Mouse (Mus musculus) embryonic facial prominence, embryonic 13.5 days (tissue): ENCODE measurements around the gene Kit. TPM values are rescaled to one million over a fixed set of nuclear protein-coding genes. Genes with fewer than 3 reads are reported as not detected.

Experiments used
- ATAC-seq: fragments of 200-750 bp; cut with Nextera tagmentation; 2 replicates; pipeline ENCODE4 v1.8.0; 2017; ENCODE audit warnings: low read depth; ENCODE audit not compliant: insufficient number of reproducible peaks, insufficient read depth, low FRiP score, low TSS enrichment
- H3K27ac ChIP-seq: fragments of 300-500 bp; sonication (generic); 2 replicates; pipeline ENCODE4 v1.5.1; 2015; ENCODE audit warnings: moderate library complexity, mild to moderate bottlenecking, inconsistent platforms
- H3K27me3 ChIP-seq: fragments of 300-500 bp; sonication (generic); 2 replicates; pipeline ENCODE4 v1.6.1; 2015; ENCODE audit warnings: mild to moderate bottlenecking, inconsistent platforms
- H3K36me3 ChIP-seq: fragments of 300-500 bp; sonication (generic); 2 replicates; pipeline ENCODE4 v1.6.1; 2015; ENCODE audit warnings: mild to moderate bottlenecking, inconsistent platforms
- H3K4me1 ChIP-seq: fragments of 300-500 bp; sonication (generic); 2 replicates; pipeline ENCODE4 v1.6.1; 2015; ENCODE audit warnings: inconsistent platforms
- H3K4me2 ChIP-seq: fragments of 300-500 bp; sonication (generic); 2 replicates; pipeline ENCODE4 v1.6.1; 2015; ENCODE audit warnings: moderate library complexity, mild to moderate bottlenecking, inconsistent platforms
- H3K4me3 ChIP-seq: fragments of 300-500 bp; sonication (generic); 2 replicates; pipeline ENCODE4 v1.5.1; 2015; ENCODE audit warnings: mild to moderate bottlenecking, inconsistent platforms
- H3K9ac ChIP-seq: fragments of 300-500 bp; sonication (generic); 2 replicates; pipeline ENCODE4 v1.6.1; 2015; ENCODE audit warnings: mild to moderate bottlenecking, inconsistent platforms
- H3K9me3 ChIP-seq: fragments of 300-500 bp; sonication (generic); 2 replicates; pipeline ENCODE4 v1.6.1; 2016; ENCODE audit warnings: inconsistent platforms
- WGBS: fragments of 180-500 bp; shearing (Covaris S2); methylation state at CpG from one replicate; pipeline ENCODE4 v1.1.7; 2015; ENCODE audit warnings: mixed read lengths; 5-methylcytosine and 5-hydroxymethylcytosine counted together
- polyA plus RNA-seq: library from polyadenylated mRNA; unstranded; fragments of >200 nt; fragmentation: Nextera tagmentation; extraction: Ambion mirVana; gene quantifications from 2 replicates; pipeline ENCODE4 v1.2.1, GENCODE M21; 2015

Gene Kit
- polyA plus RNA-seq, 1 experiment from 2014 or later = 11.7 TPM

GRCm38 (mm10) chr5:75622401-75622800, 47.7 kb downstream of the Kit start:
- Histone ChIP-seq H3K27me3 (no peaks in the 10 kb centered on the region), H3K4me3 (no peak overlapping the region), H3K9ac (no peak overlapping the region), H3K27ac (no peak overlapping the region), H3K4me1 (no peaks in the 10 kb centered on the region), H3K4me2 (no peak overlapping the region), H3K36me3 (no peaks in the 10 kb centered on the region), H3K9me3 (no peaks in the 10 kb centered on the region)
- 94% methylated on average over 4 of the region's 4 CpGs for WGBS
- no peak for ATAC-seq

- H3K36me3 ChIP-seq = no peaks in the 10 kb centered on the region
- H3K4me2 ChIP-seq = no peak overlapping the region
- H3K4me3 ChIP-seq = no peak overlapping the region
- H3K4me1 ChIP-seq = no peaks in the 10 kb centered on the region
- H3K9ac ChIP-seq = no peak overlapping the region
- 88% methylated on average over 11 of the region's 11 CpGs for WGBS
- H3K27ac ChIP-seq = no peak overlapping the region
- ATAC-seq = no peak
- H3K27me3 ChIP-seq = no peaks in the 10 kb centered on the region
- H3K9me3 ChIP-seq = no peaks in the 10 kb centered on the region
Observed at GRCm38 (mm10) chr5:75623007-75623406, 48.3 kb downstream of the Kit start.

DNA sequence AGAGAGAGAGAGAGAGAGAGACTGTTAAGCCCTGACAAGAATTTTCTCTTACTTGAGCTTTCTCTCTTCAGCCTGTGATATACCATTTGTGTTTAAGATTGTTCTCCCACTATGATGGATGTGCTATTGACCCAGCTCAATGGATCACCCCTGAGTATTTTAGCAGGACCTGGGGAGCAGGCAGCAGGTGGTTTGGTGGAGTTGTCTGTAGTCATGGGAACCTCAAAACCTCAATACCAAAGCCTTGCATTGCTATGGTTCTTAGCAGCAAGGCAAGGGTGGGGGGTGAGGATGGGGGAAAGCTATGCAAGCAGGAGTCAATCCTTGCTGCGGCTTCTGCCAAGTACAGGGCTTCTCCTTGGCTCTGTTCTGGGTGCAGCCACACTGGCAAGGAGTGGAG, 48.8 kb downstream of the Kit start:
- Histone ChIP-seq H3K9ac (no peak overlapping the region), H3K4me2 (no peak overlapping the region), H3K36me3 (no peaks in the 10 kb centered on the region), H3K4me3 (no peak overlapping the region), H3K27ac (no peak overlapping the region), H3K4me1 (no peaks in the 10 kb centered on the region), H3K9me3 (no peaks in the 10 kb centered on the region), H3K27me3 (no peaks in the 10 kb centered on the region)
- no peak for ATAC-seq
- 95% methylated on average over 1 of the region's 1 CpGs for WGBS

DNA sequence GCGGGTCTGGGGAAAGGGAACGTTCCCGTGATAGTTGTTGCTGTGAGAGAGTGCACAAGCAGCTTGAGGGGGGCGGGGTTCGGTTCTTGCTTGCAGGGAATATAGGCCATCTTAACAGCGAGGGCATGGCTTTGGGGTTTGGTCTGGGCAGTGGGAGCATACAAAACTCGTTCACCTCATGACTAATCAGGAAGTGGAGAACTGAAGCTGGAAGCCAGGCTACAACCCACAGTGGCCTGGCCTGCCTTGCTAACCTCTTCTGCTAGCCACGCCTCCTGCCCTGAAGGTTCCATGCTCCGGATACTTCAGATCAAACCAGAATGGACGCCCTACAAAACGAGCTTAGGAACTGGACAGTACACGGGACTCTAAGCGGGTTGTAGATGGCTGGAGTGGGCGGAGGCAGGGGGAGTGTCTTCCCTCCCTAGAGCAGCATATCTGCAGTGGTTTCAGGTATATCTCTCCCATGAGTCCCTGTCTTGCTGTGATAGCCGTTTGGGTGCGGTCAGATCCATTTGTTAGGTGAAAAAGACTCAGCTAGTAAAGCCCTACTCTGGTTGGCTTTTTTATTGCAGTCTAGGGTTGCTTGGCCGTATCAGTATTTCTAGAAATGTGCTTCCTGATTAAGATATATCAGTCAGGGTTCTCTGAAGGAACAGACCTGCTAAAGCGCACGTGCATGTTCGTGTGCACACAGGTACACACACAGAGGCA, 49.4 kb downstream of the Kit start:
- Histone ChIP-seq H3K9ac (no peak overlapping the region), H3K27me3 (no peaks in the 10 kb centered on the region), H3K4me1 (no peaks in the 10 kb centered on the region), H3K36me3 (no peaks in the 10 kb centered on the region), H3K27ac (no peak overlapping the region), H3K9me3 (no peaks in the 10 kb centered on the region), H3K4me3 (no peak overlapping the region), H3K4me2 (no peak overlapping the region)
- 89% methylated on average over 20 of the region's 20 CpGs for WGBS
- ATAC-seq = no peak

DNA sequence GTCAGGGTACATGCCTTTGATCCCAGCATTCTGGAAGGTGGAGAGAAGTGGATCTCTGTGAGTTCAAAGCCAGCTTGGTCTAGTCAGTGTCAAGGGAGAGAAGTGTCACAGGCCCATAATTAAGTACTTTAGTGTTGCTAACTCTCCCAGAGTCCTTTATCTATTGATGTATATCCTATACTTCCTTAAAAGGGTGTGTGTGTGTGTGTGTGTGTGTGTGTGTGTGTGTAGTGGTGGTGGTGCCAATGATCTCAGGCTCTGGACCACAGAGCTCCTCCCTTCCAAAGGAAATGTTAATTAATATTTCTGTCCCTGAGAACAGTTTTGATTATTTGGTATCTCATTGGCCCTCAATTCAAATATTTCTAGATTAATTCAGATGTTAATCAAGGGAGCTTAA, 50.3 kb downstream of the Kit start:
- Histone ChIP-seq H3K27me3 (no peaks in the 10 kb centered on the region), H3K4me3 (no peak overlapping the region), H3K4me2 (no peak overlapping the region), H3K36me3 (no peaks in the 10 kb centered on the region), H3K9ac (no peak overlapping the region), H3K9me3 (no peaks in the 10 kb centered on the region), H3K27ac (no peak overlapping the region), H3K4me1 (no peaks in the 10 kb centered on the region)
- ATAC-seq = no peak

DNA sequence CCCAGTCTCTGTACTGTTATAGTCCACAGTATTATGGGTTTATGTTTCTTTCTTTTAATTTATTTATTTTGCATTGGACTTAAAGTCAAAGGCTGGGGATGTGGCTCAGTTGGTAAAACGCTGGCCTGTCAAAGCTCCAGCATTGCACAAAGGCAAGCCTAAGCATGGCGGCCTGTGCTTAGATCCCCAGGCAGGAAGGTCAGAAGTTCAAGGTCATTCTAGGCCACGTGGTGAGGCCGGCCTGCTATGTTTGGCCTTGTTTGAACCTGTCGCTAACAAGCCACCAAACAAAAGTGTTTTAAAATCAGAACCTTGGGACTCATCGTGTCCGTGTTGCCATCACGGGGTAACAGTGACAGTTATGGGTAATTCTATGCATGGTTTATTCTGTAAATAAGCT, 51.6 kb downstream of the Kit start:
- H3K9ac ChIP-seq = no peak overlapping the region
- H3K4me1 ChIP-seq = no peaks in the 10 kb centered on the region
- H3K4me2 ChIP-seq = no peak overlapping the region
- no peaks in the 10 kb centered on the region for H3K9me3 ChIP-seq
- ATAC-seq = no peak
- WGBS = 68% methylated on average over 8 of the region's 8 CpGs
- no peaks in the 10 kb centered on the region for H3K36me3 ChIP-seq
- no peak overlapping the region for H3K4me3 ChIP-seq
- H3K27me3 ChIP-seq = no peaks in the 10 kb centered on the region
- H3K27ac ChIP-seq = no peak overlapping the region

GRCm38 (mm10) chr5:75626703-75627102, 52.0 kb downstream of the Kit start:
- 70% methylated on average over 6 of the region's 6 CpGs for WGBS
- no peak for ATAC-seq

DNA sequence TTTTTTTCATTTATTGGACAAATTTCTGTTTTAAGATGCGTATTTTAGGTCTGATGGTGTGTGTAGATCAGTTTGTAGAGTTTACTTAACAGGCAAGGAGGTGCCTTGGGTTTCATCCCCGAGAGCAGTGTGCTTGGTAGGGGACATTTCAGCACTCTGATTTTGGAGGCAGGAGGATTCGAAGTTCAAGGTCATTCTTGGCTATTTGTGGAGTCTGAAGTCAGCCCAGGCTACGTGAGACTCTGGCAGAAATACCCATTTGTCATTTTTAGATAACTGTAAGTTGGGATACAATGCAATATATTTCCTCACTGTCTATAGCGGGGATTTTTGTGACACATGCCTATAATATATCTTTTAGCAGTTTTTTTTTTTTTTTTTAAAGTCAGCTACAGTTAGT, 57.5 kb downstream of the Kit start:
- Histone ChIP-seq H3K27me3 (no peaks in the 10 kb centered on the region), H3K4me2 (no peak overlapping the region), H3K4me1 (no peaks in the 10 kb centered on the region), H3K4me3 (no peak overlapping the region), H3K9me3 (no peaks in the 10 kb centered on the region), H3K36me3 (no peaks in the 10 kb centered on the region), H3K9ac (no peak overlapping the region), H3K27ac (no peak overlapping the region)
- ATAC-seq = no peak
- WGBS = 86% methylated on average over 5 of the region's 5 CpGs

More at GRCm38 (mm10) chr5:75626703-75627102, 52.0 kb downstream of the Kit start:
- Histone ChIP-seq H3K27me3 (no peaks in the 10 kb centered on the region), H3K9me3 (no peaks in the 10 kb centered on the region), H3K9ac (no peak overlapping the region), H3K4me3 (no peak overlapping the region), H3K36me3 (no peaks in the 10 kb centered on the region), H3K4me2 (no peak overlapping the region), H3K4me1 (no peaks in the 10 kb centered on the region), H3K27ac (no peak overlapping the region)

GRCm38 (mm10) chr5:75632846-75633640, 58.3 kb downstream of the Kit start:
- H3K27ac ChIP-seq = no peak overlapping the region
- 84% methylated on average over 18 of the region's 18 CpGs for WGBS
- H3K27me3 ChIP-seq = no peaks in the 10 kb centered on the region
- H3K4me3 ChIP-seq = no peak overlapping the region
- H3K9ac ChIP-seq = no peak overlapping the region
- no peaks in the 10 kb centered on the region for H3K9me3 ChIP-seq
- no peak overlapping the region for H3K4me2 ChIP-seq
- no peaks in the 10 kb centered on the region for H3K36me3 ChIP-seq
- H3K4me1 ChIP-seq = no peaks in the 10 kb centered on the region
- no peak for ATAC-seq

GRCm38 (mm10) chr5:75635385-75635784, 60.7 kb downstream of the Kit start:
- Histone ChIP-seq H3K4me3 (no peak overlapping the region), H3K9me3 (no peaks in the 10 kb centered on the region), H3K27ac (no peak overlapping the region), H3K27me3 (no peaks in the 10 kb centered on the region), H3K9ac (no peak overlapping the region), H3K4me1 (no peaks in the 10 kb centered on the region), H3K4me2 (no peak overlapping the region), H3K36me3 (no peaks in the 10 kb centered on the region)
- WGBS = 75% methylated on average over 12 of the region's 12 CpGs
- ATAC-seq = no peak

DNA sequence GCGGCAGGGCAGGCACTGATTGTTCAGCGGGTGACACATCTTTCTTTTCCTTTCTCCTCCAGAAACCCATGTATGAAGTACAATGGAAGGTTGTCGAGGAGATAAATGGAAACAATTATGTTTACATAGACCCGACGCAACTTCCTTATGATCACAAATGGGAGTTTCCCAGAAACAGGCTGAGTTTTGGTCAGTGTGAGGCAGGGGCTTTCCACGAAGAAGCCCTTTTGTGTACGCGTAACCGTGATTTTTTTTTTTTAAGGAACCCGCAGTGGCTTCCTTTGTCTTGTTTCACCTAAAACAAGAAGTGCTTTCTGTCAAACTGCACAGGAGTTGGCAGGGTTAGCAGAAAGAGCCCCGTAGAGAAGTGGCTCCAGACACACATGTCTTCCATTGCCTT, 65.9 kb downstream of the Kit start:
- Histone ChIP-seq H3K36me3 (no peaks in the 10 kb centered on the region; the same call in 1 of the 2 replicates), H3K4me3 (no peak overlapping the region), H3K9ac (no peak overlapping the region), H3K4me1 (no peaks in the 10 kb centered on the region), H3K27me3 (no peaks in the 10 kb centered on the region), H3K9me3 (no peaks in the 10 kb centered on the region), H3K4me2 (no peak overlapping the region), H3K27ac (no peak overlapping the region)
- ATAC-seq = no peak
- 83% methylated on average over 11 of the region's 11 CpGs for WGBS

GRCm38 (mm10) chr5:75647046-75647445, 72.3 kb downstream of the Kit start:
- Histone ChIP-seq H3K27ac (no peak overlapping the region), H3K27me3 (no peaks in the 10 kb centered on the region), H3K36me3 (no peaks in the 10 kb centered on the region; the same call in 1 of the 2 replicates), H3K4me2 (no peak overlapping the region), H3K9me3 (no peaks in the 10 kb centered on the region), H3K4me1 (no peaks in the 10 kb centered on the region), H3K4me3 (no peak overlapping the region), H3K9ac (no peak overlapping the region)
- ATAC-seq = no peak
- WGBS = 92% methylated on average over 5 of the region's 5 CpGs
